Mouse (Mus musculus) cerebellum, adult 11 months (tissue): ENCODE data around the gene Atg16l1.

ENCODE experiments used
- DNase-seq: peaks from one replicate; pipeline ENCODE4 v3.0.0; 2022

Atg16l1 gene

DNA sequence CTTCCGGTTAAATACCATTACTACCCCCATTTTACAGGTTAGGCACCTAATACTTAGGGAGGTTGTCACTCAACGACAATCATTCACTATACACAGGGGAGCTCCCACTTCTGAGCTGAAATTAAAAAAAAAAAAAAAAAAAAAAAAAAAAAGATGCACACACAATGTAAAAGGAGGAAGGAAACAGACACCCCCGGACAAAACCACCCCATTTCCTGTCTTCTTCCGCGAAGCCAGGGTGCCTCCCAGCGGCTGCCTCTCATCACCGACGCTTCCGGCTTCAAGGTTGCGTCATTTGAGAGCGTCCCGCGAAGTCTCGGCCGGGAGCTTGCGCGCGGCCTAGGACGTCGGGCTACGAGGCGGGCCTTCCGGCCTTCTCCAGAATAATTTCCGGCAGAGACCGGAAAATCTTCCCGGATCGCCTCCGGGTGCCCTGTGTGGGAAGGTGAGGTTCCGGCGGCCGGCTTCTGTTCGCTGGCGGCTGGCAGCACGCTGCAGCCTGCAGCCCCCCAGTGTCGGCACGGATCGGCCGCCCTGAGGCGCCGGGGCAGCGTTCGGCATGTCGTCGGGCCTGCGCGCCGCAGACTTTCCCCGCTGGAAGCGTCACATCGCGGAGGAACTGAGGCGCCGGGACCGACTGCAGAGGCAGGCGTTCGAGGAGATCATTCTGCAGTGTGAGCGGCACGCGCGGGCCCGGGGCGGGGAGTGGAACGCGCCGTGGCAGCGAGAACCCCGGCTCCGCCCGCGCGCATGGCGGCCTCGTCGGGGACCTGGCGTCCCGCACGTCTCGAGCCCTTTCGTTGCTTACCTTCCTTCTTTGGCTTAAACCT, at the start of gene Atg16l1:
Gene Atg16l1, plus strand, starts transcription at position 230 of the 830 bp plus-strand sequence.
- DNase-seq, result peak; percentile 91

DNA sequence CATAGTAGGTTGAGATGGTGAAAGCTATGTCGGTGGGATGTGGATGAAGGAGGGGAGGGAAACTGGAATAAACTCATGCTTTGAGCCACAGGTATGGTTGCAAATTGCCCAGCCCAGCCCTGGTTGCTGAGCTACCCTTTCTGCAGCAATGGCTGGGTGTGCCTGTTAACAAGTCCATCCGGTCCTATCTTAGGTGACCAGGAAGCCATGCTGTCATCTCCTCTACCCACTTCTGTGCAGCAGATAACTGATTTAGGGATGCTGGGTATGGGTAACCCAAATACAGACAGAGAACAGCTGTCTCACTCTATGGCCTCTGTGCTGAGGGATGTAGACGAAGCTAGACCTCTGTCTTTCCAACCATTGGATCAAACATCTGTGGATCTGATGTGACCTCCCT, 49.3 kb upstream of the Atg16l1 start:
- no peak for DNase-seq

DNA sequence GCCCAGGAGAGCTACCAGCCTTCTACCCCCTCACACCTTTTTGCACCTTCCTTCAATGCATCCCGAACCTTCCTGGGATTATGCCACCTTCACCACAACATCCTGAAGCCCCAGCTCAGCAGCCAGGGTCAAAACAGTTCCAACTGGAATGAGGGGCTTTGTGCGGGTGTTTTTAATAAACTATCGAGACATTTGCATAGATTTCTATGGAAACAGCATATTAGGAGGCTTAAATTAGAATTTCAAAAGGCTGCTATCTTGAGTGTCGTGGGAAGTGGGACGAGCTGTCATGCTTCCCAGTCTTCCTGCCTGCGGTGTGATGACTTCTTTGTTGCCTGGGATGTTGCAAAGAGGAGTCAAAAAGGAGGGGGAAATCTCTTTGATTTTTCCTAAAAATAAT, 46.6 kb upstream of the Atg16l1 start:
- no peak for DNase-seq

DNA sequence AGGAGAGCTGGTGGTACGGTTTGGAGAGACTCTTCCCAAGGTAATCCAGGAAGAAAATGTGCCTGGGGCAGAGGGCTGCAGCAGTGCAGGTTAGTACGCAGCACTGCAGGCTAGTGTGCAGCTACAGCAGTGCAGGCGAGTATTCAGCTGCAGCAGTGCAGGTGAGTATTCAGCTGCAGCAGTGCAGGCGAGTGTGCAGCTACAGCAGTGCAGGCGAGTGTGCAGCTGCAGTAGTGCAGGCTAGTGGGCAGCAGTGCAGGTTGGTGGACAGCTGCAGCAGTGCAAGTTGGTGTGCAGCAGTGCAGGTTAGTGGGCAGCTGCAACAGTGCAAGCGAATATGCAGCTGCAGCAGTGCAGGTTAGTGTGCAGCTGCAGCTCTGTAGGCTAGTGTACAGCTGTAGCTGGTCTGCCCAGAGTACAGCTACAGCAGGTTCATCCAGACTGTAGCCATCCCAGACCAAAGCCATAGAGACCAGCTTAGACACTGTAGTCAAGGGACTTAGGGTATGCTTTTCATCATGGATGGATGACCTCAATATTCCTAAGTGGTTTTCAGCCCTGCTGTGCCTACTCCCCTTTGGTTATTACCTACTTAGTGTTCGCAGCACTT, 45.9 kb upstream of the Atg16l1 start:
- DNase-seq, result no peak

DNA sequence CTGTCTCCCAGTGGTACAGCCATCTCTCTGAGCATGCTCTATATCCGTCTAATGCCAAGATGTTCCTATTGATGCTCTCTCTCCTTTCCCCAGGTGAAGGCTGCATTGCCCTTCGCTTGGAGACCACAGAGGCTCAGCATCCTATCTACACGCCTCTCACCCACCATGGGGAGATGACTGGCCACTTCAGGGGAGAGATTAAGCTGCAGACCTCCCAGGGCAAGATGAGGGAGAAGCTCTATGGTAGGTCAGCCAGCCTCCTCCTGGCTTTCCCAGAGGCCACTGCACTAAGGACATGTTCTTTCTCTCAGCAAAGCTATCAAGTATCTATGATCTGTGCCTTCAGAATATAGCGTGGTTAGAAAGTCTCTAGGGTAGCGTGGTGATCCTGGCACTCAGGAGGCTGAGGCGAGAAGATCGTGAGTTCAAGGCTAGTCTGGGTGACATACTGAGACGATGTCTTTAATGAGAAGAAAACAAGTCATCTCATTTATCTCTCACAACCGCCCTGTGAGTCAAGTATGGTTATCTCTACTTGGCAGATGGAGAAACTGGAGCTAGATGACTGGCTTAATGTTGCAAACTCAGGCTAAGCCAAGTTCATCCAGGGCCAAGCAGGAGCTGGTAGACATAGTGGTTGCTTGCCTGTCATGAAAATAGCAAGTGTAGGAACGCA, 43.6 kb upstream of the Atg16l1 start:
- DNase-seq, result no peak

DNA sequence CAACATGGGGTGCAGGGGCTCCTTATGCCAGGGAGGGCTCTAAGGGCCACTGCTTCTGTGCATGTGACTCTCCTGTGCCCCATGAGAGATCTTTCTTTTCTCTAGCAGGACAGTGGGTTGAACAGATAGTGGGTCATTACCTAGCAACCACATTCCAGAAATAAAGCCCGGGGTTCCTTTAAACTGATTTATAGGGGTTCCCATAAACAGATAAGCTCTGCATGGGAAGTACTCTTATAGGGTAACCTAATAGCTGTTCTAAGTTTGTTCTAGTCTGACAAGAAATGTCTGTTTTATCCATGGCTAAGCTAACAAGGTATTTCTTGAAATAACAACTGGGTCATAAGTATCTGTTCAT, 43.1 kb upstream of the Atg16l1 start:
- DNase-seq, result no peak

DNA sequence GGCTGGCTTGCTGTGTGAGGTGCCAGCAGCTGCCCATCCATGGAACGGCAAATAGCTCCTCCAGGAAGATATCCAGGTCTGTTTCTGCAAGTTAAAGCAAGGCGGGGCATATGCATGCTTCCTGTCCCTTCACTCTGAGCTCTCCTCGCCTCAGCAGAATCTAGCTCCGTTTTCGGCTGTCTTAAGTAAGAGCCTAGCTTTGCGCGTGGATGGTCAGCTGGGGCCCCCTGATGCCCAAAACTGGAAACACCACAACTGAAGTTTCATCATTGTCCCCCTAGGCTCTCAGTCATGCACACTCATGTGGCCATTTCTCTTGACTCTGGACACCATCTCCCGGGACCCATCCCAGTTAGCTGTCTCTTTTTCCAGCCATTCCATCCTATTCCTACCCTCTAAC, 34.3 kb upstream of the Atg16l1 start:
- peak; percentile 3 for DNase-seq

DNA sequence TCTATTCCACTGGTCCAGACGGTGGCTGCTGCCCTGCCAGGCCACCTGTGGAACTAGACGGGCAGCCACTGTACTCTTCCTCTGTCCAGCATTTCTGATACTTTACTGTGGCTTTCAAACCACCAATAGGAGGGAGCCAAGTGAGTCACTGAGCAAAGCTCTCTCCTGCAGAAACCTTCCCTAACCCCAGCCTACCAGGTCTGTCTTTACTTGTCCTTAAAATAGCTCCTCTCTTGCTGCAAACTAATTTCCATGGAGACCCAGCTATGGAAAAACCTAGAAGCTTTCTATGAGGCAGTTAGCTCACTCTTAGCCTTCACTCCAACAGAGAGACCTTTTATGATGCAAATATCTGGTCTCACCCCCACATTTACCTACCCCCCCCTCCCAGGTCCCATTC, 33.6 kb upstream of the Atg16l1 start:
- DNase-seq, result no peak

DNA sequence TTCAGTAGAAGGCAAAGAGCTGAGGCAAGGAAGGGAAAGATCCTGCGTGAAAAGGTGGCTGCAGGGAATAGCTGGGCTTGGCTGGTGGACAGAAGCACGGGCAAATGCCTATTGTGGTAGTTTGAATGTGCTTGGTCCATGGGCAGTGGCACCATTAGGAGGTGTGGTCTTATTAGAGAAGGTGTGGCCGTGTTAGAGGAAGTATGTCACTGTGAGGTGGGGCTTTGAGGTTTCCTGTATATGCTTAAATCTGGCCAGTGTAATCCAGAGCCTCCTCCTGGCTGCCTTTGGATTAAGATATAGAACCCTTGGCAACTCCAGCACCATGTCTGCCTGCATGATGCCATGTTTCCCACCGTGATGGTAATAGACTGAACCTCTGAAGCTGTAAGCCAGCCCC, 32.3 kb upstream of the Atg16l1 start:
- no peak for DNase-seq

DNA sequence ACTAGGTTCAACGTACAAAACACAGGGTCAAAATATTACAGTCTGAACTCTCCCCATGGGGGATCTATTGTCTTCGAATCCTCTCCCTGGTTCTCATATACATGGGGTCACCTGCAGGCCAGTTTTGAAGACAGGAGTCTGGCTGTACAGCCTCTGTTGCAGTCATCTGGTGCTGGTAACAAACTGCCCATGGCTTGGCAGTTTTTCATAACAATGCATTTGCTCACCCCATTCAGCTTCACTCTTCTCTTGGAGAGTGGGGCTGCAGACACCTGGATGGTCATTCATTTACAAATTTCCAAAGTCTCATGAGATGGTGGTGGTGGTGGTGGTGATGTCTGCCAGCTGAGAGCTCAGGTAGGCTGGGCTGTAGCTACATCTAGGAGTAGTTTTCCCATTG, 26.6 kb upstream of the Atg16l1 start:
- no peak for DNase-seq

DNA sequence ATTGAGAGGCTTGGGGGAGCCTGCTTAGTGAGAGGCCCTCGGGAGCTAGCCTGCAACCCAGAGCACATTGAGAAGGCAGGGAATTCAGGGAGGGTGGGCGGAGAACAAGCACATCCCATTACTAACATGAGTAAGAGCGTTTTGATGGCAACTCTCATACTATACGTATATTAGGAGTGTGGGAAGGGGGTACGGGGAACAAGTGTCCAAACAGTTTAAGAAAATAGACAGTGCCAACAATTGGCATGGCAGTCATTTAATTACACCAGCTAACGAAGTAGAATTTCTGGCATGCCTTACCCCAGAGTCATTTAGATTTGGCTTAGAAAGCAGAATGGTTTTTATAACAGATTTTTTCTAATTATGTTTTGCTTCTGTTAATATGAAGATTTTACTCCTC, 25.8 kb upstream of the Atg16l1 start:
- no peak for DNase-seq

DNA sequence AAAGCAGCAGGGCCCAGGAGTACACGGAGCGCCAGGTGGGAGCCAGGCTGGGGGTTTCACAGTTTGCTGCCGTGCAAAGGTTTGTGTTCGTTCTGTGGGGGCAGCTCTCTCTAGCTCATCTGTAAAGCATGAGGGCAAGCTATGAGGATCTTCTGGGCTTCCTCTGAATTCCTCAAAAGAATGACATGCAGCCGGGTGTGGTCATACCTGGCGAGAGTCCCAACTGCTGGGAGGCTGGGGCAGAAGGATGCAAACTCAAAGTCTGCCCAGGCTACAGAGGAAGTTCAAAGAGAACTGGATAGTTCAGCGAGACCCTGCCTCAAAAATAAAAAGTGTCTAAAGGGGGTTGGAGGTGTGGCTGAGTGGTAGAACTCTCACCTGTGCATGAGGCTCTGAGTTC, 25.4 kb upstream of the Atg16l1 start:
- DNase-seq, result no peak

DNA sequence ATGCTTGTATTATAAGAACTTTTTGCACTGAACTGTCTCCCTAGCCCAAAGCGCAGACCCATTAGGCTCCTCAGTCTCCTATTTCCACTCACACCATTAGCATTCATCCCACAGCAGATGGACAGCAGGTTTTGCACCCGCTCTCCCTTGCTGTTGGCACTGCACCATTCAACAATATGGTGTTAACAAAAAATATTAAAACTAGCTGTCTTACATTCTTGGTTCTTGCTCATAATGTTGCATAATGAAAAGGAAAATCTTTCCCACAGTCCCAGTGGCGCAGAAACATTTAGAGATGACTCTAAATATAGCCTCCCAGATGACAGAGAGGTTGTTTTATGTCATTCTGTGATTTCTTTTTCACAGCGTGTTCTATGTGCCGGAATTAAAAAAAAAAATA, 22.5 kb upstream of the Atg16l1 start:
- DNase-seq, result no peak

DNA sequence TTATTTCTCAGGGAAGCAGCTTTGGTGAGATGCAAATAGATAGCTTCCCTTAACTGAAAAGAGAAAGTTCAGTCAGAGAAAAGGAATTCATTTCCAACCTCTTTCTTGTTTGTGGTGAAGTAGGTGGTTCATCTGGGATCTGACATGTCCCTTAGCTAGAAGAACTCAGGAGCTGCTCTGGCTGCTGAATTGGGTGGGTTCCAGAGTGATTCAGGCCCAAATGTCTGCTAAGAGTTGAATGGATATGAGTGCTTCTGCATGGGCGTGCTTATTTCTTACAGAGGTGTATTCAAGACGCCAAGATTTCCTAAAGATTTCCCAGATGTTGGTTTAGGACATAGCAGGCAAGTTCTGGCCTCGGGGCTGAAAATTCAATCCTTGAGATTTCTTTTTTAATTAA, 21.5 kb upstream of the Atg16l1 start:
- no peak for DNase-seq

DNA sequence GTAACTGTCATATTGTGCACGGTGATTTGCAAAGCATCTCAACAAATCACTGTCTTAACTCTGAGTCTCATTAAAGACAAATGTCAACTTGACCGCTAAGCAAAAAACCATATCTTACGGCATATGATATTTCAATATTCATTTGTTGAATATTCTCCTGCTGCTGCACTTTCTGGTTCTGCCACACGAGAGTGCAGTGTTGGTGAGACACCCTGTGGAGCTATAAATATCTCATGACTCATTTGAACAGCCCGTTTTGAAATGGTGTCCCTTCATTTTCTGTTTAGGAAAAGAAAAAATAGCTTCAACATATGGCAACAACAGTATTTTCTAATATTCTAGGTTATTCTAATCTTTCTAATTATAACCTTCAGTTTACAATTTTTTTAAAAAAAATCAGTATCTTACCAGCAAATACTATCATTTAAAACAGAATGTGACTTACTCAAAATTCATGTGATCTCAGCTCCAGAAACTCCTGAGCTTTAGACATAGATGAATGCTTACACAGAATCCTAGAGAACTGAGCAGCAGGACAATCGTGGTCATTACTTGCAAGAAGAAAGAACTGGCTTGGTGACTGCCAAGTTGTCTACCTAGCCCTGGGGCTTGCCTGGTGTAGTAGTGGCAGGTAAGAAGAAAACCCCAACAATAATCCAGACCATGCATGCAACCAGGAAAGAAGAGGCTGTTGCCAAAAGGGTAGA, 14.9 kb upstream of the Atg16l1 start:
- no peak for DNase-seq

DNA sequence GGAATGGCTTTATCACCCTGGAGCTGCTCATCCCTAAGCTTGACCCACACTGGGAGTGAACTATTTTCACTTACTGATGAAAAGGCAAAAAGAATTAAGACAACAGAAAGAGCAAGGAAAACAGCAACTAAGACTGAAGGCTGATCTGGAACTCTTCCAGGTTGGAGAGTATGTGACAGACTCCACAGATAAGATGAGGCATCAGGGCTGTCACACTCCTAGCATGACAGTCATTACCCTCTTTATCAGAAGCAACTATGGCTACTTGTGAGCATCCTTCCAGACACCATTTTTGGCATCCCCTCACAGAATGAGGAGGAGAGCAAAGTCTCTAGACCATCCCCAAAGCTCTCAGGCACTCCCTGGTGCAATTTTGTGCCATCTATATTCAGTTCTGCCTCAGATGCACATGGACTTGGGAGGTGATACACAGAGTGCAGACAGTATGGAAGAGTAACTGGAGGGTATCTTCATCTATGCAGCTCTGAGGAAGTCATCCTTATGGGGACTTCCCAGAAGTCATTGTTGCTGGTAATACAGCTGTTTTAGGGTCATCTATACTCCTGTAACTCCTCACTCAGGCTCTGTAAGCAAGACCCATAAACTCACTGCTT, 6.2 kb upstream of the Atg16l1 start:
- no peak for DNase-seq

DNA sequence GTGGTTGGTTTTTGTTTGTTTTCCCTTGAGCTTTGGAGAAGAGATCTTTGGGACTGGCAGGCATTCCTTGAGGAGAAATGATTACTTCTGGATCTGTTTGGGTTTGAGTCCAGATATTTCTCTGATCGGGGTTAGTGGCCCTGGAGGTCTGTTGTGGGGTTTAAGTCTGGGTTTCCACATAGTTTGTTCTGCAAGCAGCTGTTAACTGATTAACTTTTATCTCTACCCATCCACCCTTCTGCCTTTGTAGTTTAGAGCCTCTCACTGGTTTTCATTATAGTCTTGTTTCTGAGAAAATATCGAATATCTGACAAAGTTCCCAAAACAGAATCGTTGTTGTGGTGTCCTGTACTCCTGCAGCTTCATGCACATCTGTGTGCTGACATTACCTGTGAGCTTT, 8.2 kb downstream of the Atg16l1 start:
- DNase-seq, result no peak

DNA sequence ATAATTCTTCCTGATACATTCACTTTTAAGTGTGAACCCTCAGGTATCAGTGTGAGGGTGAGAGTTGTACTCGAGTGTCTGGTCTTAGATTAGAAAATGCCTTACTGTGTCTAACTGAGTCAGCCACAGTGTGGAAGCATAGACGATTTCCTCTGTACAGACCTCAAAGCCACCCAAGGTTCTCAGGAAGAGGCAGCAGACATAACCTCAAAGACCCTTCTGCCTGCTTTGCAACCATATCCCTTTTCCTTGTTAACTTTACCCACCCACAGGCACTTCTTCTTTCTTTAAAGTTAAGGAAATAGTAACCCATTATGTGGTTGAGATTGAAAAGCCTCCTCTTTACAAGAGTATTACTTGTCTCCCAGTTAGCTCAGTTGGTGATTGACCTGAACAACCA, 10.1 kb downstream of the Atg16l1 start:
- no peak for DNase-seq

DNA sequence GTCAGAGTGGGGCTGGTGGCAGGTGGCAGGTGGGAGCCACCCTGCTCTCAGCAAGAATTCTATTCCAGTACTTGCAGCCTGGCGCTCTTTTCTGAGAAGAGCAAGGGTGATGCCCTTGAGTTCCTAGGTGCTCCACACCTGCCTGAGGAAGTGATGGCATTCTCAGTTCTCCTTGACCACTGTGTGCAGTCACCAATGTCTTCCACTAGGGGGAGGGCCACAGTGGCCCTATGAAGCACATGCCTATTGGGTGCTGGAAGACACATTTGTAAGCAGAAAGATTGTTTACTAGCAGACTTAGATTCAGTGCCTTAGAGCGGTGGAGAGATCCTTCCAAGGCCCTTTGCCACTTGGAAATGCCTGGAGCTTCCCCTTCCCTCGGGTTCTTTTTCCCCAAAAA, 10.6 kb downstream of the Atg16l1 start:
- DNase-seq, result no peak

DNA sequence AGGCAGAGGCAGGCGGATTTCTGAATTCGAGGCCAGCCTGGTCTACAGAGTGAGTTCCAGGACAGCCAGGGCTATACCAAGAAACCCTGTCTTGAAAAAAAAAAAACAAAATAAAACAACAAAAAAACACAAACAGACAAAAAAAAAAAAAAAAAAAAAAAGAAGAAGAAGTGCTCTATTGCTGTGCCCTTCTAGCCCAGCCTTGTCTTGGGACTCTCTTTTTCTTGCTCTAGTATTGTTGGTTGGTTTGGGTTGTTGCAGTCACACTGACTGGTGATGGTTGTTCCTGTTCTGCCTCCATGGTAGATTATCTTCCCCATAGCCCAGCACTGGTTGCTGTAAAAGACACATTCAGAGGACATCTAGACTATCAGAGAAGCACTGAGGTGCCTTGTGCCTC, 13.6 kb downstream of the Atg16l1 start:
- DNase-seq, result no peak

DNA sequence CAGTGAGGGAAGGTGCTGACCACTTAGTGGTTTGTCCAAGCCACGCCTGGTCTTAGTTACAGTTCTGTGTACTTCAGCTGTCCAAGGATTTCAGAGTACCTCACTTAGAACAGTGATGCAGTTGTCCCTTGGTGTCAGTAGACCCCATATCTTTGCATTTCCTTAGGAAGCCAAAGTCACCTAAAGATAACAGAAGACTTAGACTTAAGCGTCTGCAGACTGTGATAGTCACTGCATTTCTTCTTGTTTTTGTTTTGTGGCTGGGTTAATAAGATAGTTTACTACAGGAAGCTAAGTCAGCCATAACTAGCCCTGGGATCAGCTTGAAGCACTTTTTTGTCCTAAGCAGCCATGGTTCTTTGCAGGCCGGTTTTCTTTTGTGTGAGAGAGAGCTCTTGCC, 14.8 kb downstream of the Atg16l1 start:
- DNase-seq, result no peak

DNA sequence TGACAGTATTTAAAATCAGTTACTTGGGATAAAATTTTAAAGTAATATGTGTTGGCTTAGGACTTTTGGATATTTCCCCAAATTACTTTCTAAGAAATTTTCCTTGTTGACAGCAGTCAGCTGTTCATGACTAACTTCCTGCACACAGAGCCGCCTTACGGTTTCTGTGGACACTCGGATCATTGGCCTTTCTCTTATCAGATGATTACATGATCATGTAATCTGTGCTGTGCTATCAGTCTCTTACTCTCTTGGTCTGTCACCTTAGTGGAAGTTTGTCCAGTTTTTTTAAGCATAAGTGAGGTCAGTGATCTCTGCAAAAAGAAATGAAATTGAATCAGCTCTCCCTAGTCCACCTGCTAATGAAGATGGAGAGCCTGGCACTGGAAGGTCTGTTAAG, 16.1 kb downstream of the Atg16l1 start:
- DNase-seq, result no peak

DNA sequence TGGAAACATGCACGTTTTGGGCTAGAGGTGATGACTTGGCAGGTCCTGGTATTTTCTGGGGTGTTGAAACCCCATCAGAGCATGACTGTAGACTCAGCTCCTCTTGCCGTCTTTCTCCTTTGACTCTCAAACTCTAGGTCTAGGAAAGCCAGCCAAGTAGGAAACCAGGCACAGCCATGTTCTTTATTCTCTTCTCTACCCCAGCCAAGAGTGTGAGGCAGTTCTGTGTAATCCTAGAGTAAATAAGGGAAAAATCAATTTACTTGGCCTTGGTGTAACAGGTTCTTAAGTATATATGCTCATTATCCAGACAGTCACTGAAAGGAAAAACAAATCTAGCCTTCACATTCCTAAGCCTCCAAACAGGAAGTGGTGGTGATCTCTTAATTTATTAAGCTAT, 17.7 kb downstream of the Atg16l1 start:
- no peak for DNase-seq
